Mouse (Mus musculus) liver, embryonic 13.5 days (tissue): ENCODE measurements around the gene Gse1. TPM values are rescaled to one million over a fixed set of nuclear protein-coding genes. Genes with fewer than 3 reads are reported as not detected.

ENCODE experiments used
- ATAC-seq: fragments of 200-750 bp; cut with Nextera tagmentation; 2 replicates; pipeline ENCODE4 v1.8.0; 2017; ENCODE audit warnings: low read depth, mild to moderate bottlenecking, moderate number of reproducible peaks, moderate library complexity
- DNase-seq: peaks from one replicate; pipeline ENCODE4 v3.0.0; 2022
- H3K27ac ChIP-seq: fragments of 300-500 bp; sonication (generic); 2 replicates; pipeline ENCODE4 v1.5.1; 2015; ENCODE audit warnings: moderate library complexity, mild to moderate bottlenecking, inconsistent platforms
- H3K27me3 ChIP-seq: fragments of 300-500 bp; sonication (generic); 2 replicates; pipeline ENCODE4 v1.6.1; 2015; ENCODE audit warnings: mild to moderate bottlenecking, inconsistent platforms
- H3K36me3 ChIP-seq: fragments of 300-500 bp; sonication (generic); 2 replicates; pipeline ENCODE4 v1.6.1; 2015; ENCODE audit warnings: mild to moderate bottlenecking, inconsistent platforms
- H3K4me1 ChIP-seq: fragments of 300-500 bp; sonication (generic); replicated peaks from 2 replicates; pipeline ENCODE4 v1.6.1; 2015; ENCODE audit warnings: inconsistent platforms
- H3K4me2 ChIP-seq: fragments of 300-500 bp; sonication (generic); 2 replicates; pipeline ENCODE4 v1.6.1; 2015; ENCODE audit warnings: inconsistent platforms, mild to moderate bottlenecking, moderate library complexity
- H3K4me3 ChIP-seq: fragments of 300-500 bp; sonication (generic); replicated peaks from 2 replicates; pipeline ENCODE4 v1.5.1; 2015; ENCODE audit warnings: mild to moderate bottlenecking, inconsistent platforms
- H3K9ac ChIP-seq: fragments of 300-500 bp; sonication (generic); 2 replicates; pipeline ENCODE4 v1.6.1; 2015; ENCODE audit warnings: mild to moderate bottlenecking, inconsistent platforms
- H3K9me3 ChIP-seq: fragments of 300-500 bp; sonication (generic); replicated peaks from 2 replicates; pipeline ENCODE4 v1.6.1; 2016; ENCODE audit warnings: inconsistent platforms
- WGBS: fragments of 180-500 bp; shearing (Covaris S2); methylation state at CpG from one replicate; pipeline ENCODE4 v1.1.7; 2015; ENCODE audit not compliant: insufficient replicate concordance; 5-methylcytosine and 5-hydroxymethylcytosine counted together
- polyA plus RNA-seq: library from polyadenylated mRNA; unstranded; fragments of >200 nt; fragmentation: Nextera tagmentation; extraction: Ambion mirVana; gene quantifications from 2 replicates; pipeline ENCODE4 v1.2.1, GENCODE M21; 2015

Gse1 gene
- polyA plus RNA-seq, 1 experiment from 2014 or later = 8.3 TPM

GRCm38 (mm10) chr8:120381865-120382264 lies 153.6 kb downstream of the Gse1 start:
- whole genome bisulfite sequencing = 57% methylated on average over 4 of the region's 4 CpGs
- ATAC-seq (no peak), DNase-seq (no peak)
- Histone ChIP-seq H3K27me3 (0 out of 2 replicates have a peak, but pooled peaks cover 7% of the 10 kb centered on the region), H3K9me3 (peaks cover 6% of the 10 kb centered on the region), H3K9ac (no peak overlapping the region), H3K4me2 (no peak overlapping the region), H3K36me3 (0 out of 2 replicates have a peak, but pooled peaks cover 3% of the 10 kb centered on the region), H3K4me3 (no peak overlapping the region), H3K4me1 (peaks cover 67% of the 10 kb centered on the region), H3K27ac (peak overlapping the region; percentile 13; the same call in 1 of the 2 replicates)

DNA sequence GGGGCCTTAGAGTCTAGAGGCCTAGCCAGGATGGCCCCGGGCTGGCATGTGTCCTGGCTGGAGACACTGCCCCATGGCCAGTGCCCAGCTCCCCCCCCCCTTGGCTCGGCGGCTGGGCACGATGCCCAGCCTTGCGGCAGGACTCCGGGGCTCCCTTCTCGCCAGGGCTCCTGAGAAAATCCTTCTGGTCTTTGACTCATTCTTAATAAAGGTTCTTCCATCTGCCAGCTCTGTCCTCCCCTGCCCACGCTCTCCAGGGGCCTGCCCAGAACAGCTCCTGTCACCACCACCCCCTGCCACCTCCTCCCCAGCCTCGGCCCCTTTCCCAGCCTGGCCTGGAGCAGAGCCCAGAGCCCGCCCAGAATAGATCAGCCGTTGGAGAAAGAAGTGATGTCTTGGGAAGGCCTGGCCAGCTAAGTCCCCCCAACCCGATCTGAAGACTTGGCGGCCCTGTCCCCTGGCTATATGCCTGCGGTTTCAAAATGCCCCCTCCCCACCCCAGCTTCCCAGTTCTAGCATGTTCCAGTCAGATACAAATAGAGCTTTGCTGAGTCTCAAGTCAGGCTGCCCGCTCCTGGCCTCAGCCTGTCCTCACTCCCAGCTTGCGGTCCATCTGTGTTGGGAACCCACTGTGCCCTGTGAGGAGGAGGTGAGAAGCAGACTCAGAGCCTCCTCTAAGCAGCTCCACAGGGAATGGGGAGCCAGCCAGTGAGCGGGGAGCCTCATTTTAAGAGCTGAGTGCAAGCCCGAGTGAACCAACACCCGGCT lies 154.4 kb downstream of the Gse1 start:
- DNase-seq (no peak), ATAC-seq (no peak)
- H3K9me3 ChIP-seq = peaks cover 6% of the 10 kb centered on the region
- H3K9ac ChIP-seq = no peak overlapping the region
- no peak overlapping the region for H3K4me2 ChIP-seq
- no peak overlapping the region for H3K4me3 ChIP-seq
- peak overlapping the region; percentile 34 for H3K27ac ChIP-seq
- 0 out of 2 replicates have a peak, but pooled peaks cover 7% of the 10 kb centered on the region for H3K27me3 ChIP-seq
- WGBS = 79% methylated on average over 19 of the region's 19 CpGs
- H3K4me1 ChIP-seq = peaks cover 65% of the 10 kb centered on the region
- H3K36me3 ChIP-seq = 0 out of 2 replicates have a peak, but pooled peaks cover 3% of the 10 kb centered on the region

GRCm38 (mm10) chr8:120383204-120383560 lies 154.9 kb downstream of the Gse1 start:
- peak overlapping the region; percentile 34 for H3K27ac ChIP-seq
- ATAC-seq = no peak
- no peak overlapping the region for H3K4me2 ChIP-seq

GRCm38 (mm10) chr8:120383713-120384112 lies 155.5 kb downstream of the Gse1 start:
- Histone ChIP-seq H3K9ac (no peak overlapping the region), H3K27ac (no peak overlapping the region; the same call in 1 of the 2 replicates), H3K27me3 (0 out of 2 replicates have a peak, but pooled peaks cover 7% of the 10 kb centered on the region), H3K4me2 (no peak overlapping the region), H3K36me3 (0 out of 2 replicates have a peak, but pooled peaks cover 3% of the 10 kb centered on the region), H3K4me1 (peaks cover 54% of the 10 kb centered on the region), H3K4me3 (no peak overlapping the region), H3K9me3 (peaks cover 6% of the 10 kb centered on the region)
- no peak for DNase-seq
- WGBS = 53% methylated on average over 6 of the region's 6 CpGs
- ATAC-seq = no peak

More at GRCm38 (mm10) chr8:120383204-120383560, 154.9 kb downstream of the Gse1 start:
- 71% methylated on average over 6 of the region's 6 CpGs for WGBS
- Histone ChIP-seq H3K27me3 (0 out of 2 replicates have a peak, but pooled peaks cover 7% of the 10 kb centered on the region), H3K9me3 (peaks cover 6% of the 10 kb centered on the region), H3K9ac (no peak overlapping the region), H3K36me3 (0 out of 2 replicates have a peak, but pooled peaks cover 3% of the 10 kb centered on the region), H3K4me3 (no peak overlapping the region), H3K4me1 (peaks cover 60% of the 10 kb centered on the region)
- no peak for DNase-seq

DNA sequence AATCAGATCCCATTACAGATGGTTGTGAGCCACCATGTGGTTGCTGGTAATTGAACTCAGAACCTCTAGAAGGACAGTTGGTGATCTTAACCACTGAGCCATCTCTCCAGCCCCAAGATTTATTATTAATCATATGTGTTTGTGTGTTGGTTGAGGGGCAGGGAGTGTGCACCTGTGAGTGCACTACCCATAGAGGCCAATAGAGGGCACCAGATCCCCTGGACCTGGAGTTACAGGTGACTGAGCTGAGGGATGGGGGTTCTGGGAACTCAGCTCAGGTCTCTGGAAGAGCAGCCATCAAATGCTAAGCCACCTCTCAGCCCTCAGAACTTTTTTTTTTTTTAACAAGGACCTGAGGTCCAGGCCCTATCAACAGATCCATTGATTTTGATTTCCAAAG lies 156.5 kb downstream of the Gse1 start:
- ATAC-seq = no peak
- Histone ChIP-seq H3K9me3 (peaks cover 6% of the 10 kb centered on the region), H3K27me3 (0 out of 2 replicates have a peak, but pooled peaks cover 7% of the 10 kb centered on the region), H3K4me3 (no peak overlapping the region), H3K4me2 (no peak overlapping the region), H3K4me1 (peaks cover 44% of the 10 kb centered on the region), H3K36me3 (0 out of 2 replicates have a peak, but pooled peaks cover 3% of the 10 kb centered on the region), H3K9ac (no peak overlapping the region), H3K27ac (no peak overlapping the region)
- no peak for DNase-seq

DNA sequence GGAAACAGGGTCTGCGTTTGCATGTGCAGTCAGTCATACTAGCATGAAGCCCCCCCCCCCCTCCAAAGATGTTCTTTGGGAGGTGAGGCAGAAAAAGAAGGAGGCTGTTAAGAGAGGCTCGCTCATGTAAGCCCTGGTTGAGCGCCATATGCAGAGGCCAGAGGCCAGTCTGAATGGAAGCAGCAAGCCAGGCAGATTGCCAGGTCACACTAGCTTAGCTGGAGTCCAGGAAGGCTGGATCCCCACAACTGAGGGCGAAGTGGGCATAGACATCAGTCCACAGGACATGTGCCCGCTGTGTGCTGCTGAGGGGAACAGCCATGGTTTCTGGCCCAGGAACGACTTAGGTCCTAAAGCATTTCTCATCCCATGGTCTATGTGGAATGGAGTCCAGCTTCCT lies 160.0 kb downstream of the Gse1 start:
- DNase-seq (no peak), ATAC-seq (no peak)
- Histone ChIP-seq H3K4me2 (no peak overlapping the region), H3K9ac (no peak overlapping the region), H3K27me3 (0 out of 2 replicates have a peak, but pooled peaks cover 7% of the 10 kb centered on the region), H3K4me1 (peaks cover 46% of the 10 kb centered on the region), H3K4me3 (no peak overlapping the region), H3K36me3 (0 out of 2 replicates have a peak, but pooled peaks cover 3% of the 10 kb centered on the region), H3K9me3 (peaks cover 6% of the 10 kb centered on the region), H3K27ac (no peak overlapping the region)
- WGBS = 76% methylated on average over 6 of the region's 6 CpGs

DNA sequence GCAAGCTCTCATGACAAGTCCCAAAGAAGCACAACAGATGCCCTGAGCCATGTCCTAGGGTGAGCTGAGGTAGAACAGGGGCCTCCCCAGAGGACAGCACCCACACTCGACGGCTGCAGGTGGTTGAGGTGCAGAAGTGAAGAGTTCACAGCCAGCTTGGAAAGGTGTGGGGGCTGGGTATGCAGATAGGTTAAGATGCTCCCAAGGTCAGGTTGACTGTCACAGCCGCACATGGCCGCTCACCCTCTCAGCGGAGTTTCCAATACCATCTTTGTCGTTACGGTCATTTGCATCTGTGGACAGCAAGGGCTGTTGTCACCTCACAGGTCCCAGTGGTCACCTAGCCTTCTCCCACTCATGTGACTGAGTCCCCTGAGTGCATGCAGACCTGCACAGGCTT lies 162.3 kb downstream of the Gse1 start:
- H3K4me3 ChIP-seq = no peak overlapping the region
- no peaks in the 10 kb centered on the region for H3K27me3 ChIP-seq
- 89% methylated on average over 7 of the region's 7 CpGs for WGBS
- ATAC-seq (no peak), DNase-seq (no peak)
- peaks cover 39% of the 10 kb centered on the region for H3K4me1 ChIP-seq
- H3K9ac ChIP-seq = no peak overlapping the region
- H3K4me2 ChIP-seq = no peak overlapping the region
- no peaks in the 10 kb centered on the region for H3K9me3 ChIP-seq
- peak overlapping the region; percentile 18; the same call in 1 of the 2 replicates for H3K27ac ChIP-seq
- no peaks in the 10 kb centered on the region for H3K36me3 ChIP-seq

GRCm38 (mm10) chr8:120391856-120392255 lies 163.6 kb downstream of the Gse1 start:
- ATAC-seq = no peak
- H3K4me2 ChIP-seq = no peak overlapping the region
- no peaks in the 10 kb centered on the region for H3K36me3 ChIP-seq
- no peak overlapping the region for H3K27ac ChIP-seq
- H3K4me3 ChIP-seq = no peak overlapping the region
- H3K9ac ChIP-seq = no peak overlapping the region
- 81% methylated on average over 21 of the region's 21 CpGs for WGBS
- H3K9me3 ChIP-seq = no peaks in the 10 kb centered on the region
- no peak for DNase-seq
- no peaks in the 10 kb centered on the region; the same call in 1 of the 2 replicates for H3K27me3 ChIP-seq
- peaks cover 30% of the 10 kb centered on the region for H3K4me1 ChIP-seq

DNA sequence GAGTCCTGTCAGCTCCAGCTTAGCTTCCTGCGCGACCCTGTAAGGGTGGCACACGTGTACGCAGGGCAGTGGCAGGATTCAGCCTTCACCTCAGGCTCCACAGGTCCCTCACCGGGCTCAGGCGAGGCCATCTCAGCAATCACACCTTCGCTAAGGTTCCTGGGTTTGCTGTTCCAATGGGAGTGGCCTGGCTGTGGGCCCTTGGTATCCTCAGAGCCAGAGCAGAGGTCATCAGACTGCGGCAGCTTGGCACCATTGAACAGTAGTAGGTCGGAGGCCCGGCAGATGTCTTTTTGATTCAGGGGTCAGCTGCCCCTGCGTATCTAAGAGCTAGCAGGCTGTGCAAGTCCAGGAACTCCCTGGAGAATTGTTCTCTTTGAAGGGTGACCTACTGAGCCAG lies 164.8 kb downstream of the Gse1 start:
- no peak for DNase-seq

GRCm38 (mm10) chr8:120393871-120394275 lies 165.6 kb downstream of the Gse1 start:
- H3K9ac ChIP-seq = no peak overlapping the region
- H3K4me1 ChIP-seq = peaks cover 41% of the 10 kb centered on the region
- 84% methylated on average over 9 of the region's 9 CpGs for WGBS
- H3K27ac ChIP-seq = no peak overlapping the region
- H3K9me3 ChIP-seq = no peaks in the 10 kb centered on the region
- ATAC-seq (no peak), DNase-seq (no peak)
- H3K36me3 ChIP-seq = no peaks in the 10 kb centered on the region
- H3K4me2 ChIP-seq = no peak overlapping the region
- peaks cover 8% of the 10 kb centered on the region for H3K27me3 ChIP-seq
- no peak overlapping the region for H3K4me3 ChIP-seq

More for the DNA sequence above, 164.8 kb downstream of the Gse1 start:
- ATAC-seq = no peak
- 78% methylated on average over 11 of the region's 11 CpGs for WGBS
- Histone ChIP-seq H3K4me2 (no peak overlapping the region), H3K27ac (no peak overlapping the region; the same call in 1 of the 2 replicates), H3K4me3 (no peak overlapping the region), H3K27me3 (peaks cover 2% of the 10 kb centered on the region), H3K9me3 (no peaks in the 10 kb centered on the region), H3K4me1 (peaks cover 35% of the 10 kb centered on the region), H3K9ac (no peak overlapping the region), H3K36me3 (no peaks in the 10 kb centered on the region)

DNA sequence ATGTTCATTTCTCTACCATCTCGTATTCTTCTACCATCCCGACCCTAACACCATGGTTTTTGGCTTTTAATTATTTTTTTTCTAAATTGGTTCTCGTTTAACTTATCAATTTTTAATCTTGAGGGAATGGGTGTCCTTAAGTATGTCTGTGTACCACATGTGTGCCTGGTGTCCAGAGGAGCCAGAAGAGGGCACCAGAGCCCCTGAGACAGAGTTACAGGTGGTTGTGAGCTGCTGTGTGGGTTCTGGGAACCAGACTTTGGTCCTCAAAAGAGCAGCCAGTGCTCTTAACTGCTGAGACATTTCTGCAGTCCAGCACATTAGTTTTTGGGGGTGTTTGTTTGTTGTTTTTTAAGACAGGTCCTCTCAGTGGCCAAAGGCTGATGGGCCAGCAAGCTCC lies 167.6 kb downstream of the Gse1 start:
- Histone ChIP-seq H3K27ac (no peak overlapping the region), H3K4me1 (peaks cover 36% of the 10 kb centered on the region), H3K4me3 (no peak overlapping the region), H3K9me3 (no peaks in the 10 kb centered on the region), H3K27me3 (peaks cover 20% of the 10 kb centered on the region), H3K9ac (no peak overlapping the region), H3K36me3 (no peaks in the 10 kb centered on the region), H3K4me2 (no peak overlapping the region)
- no peak for DNase-seq
- ATAC-seq = no peak
- WGBS = 82% methylated on average over 3 of the region's 3 CpGs
